Mouse (Mus musculus) right cerebral cortex, adult 2 months (tissue): ENCODE measurements at regions not wholly inside any gene's neighbourhood (a gene's known extent, or its start where the extent isn't known, plus 50 kb on each side); places are given as distances from the start of the nearest gene placed in this dataset.

ENCODE experiments used
- DNase-seq, 2 experiments: peaks; one replicate each; pipeline ENCODE4 v3.0.0; 2021 to 2022; ENCODE audit warnings: low spot score in 2 of 2

DNA sequence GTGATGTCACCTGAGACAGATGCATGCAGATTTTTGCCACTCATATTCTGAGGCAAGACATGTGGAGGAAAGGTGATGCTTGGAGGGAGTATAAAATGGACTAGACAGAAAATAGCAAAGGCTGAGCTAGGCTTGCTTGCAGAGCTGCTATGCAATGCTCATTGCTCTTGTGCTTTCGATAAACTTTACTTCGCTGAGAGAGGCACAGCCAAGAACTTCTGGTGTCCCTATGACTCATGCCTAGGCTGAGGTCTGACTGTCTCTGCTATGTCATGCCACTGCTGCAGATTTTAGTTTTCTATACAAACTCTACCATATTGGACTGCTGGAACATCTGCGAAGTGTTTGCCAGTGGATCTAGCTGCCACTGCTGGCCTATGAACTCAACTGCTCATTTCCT, 687.5 kb upstream of the Pou3f3 start:
- DNase-seq, result no peak

DNA sequence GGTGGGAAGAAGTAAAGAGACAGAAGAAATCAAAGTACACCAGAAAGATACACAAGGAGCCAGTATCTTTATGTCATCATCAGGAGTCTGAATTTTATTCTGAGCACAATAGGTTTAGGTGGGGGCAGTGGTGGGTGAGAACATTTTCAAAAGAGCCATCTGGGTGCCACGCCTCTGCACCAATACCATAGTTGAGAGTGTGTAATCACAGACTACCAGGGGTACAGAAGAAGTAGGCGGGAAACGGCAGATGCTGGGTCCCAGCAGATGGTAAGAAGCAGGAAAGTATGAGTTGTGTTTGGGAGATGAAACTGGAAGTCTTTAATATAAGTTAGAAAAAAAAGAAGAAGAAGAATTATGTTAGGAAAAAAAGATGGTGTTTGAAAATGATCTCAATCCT, 682.7 kb upstream of the Pou3f3 start:
- peak; percentile 85 to 89 for DNase-seq

DNA sequence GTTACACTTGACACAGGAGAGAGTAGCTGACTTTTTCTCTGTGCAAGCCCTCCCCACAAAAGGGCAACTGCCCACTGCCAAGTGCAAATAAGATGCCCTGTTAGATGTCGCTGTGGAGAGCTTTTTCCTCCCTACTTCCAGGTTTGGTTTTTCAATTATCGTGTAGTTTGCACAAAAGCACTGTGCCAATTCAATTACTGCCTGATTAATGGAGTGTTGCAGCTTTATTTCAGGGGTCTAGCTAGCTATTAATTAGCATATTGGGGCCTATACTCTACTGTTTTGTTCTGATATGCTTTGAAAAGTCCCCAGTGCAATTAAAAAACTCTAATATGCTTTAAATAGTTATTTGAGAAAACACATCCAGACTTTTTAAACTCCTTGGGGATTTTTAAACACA, 676.6 kb upstream of the Pou3f3 start:
- no peak for DNase-seq

DNA sequence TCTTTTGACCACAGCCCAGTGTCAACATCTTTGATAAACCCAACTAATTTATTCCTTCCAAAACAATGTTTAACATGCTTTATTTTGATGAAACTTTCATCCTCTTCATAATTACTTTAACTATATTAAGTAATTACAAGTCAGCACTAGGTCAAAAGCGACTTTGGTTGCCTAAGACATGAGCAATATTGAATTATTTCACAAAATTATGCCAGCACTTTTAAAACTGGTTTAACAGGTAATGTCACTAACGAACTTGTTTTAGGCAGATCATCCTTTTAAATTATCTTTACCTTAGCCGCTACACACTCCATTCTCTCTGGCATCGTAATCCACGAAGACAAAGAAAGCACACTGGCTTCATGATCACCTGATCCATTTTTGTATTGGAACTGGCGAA, 669.8 kb upstream of the Pou3f3 start:
- no peak for DNase-seq

DNA sequence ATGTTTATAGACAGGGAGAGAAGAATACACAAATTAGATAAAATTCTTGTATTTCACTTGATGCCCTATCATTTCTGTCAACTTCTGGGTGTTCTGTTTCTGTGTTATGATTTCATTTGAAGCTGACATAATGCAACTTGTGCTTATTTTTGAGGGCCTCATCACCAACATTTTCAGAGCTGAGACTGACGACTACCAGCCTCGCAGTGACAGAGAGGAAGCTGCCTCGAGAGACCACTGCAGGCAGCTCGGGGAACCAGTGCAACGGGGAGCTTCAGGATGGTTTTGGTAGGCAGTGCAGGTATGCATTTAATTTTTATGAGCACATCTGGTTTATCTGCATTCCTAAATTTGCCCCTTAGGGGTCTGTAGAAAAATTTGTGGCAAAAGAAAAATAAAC, 669.1 kb upstream of the Pou3f3 start:
- DNase-seq, result no peak

DNA sequence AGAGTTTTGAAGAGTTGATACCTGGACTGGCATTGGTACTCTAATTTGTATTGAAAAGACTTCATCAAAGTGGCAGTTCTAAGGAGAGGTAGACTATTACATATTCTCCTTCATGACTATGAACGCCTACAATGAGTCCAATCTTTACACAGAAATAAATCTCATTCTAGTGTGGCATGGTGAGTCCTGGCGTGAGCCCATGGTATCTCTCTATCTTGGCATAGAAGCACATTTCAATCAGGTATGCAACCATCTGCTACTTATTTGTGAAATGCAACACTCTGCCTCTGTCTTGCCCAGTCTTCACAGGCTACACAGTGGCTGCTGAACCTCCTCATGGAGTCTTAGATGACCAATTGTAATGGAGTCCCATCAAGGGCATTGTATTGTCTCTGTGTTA, 661.8 kb upstream of the Pou3f3 start:
- DNase-seq, result no peak

DNA sequence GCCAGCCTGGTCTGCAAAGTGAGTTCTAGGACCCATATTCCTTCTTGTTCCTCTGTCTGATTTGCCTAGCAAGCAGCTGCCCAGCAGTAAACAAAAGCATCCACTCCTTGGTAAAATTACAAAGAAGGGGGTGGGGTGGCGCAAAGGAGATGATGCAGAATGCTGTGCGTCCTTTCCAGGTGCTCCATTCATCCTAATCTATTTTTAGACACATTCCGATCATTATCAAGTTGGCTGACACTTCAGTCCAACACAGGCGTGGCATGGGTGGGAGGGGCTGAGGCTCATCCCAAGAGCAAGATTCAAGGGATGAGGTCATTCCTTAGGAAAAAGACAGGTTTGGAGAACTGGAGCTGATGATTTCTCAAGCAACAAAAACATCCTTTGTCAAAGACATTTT, 660.2 kb upstream of the Pou3f3 start:
- no peak for DNase-seq

DNA sequence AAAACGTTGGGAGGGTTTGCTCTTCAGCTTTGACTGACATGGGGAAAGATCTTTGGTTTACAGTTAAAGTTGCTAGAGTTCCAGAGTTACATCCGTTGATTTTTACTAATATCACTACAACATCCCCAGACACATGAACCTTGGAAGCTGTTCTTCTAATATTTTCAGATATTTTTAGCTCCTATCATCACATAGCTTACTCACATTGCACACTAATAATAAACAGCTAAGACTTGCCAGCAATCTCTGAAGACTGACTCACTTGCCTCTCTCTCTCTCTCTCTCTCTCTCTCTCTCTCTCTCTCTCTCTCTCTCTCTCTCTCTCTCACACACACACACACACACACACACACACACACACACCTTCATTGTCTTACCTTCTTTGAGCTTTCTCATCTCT, 654.0 kb upstream of the Pou3f3 start:
- DNase-seq, result no peak

DNA sequence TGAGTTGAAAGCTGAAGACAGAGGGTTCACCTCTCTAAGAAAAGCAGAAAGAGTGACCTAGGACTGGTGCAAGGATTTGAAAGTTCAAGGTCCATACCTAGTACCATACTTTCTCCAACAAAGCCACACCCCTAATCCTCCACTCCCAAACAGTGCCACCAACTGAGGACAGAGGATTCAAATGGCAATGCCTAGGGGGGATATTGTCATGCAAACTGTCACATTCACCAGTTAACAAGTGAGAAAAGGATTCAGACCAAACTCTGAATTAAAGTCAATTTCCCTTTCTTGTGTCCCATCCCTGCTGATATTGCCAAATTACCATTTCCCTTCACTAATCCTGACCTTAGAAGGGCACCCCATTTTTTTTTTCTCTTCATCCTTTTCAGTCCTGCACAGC, 637.1 kb upstream of the Pou3f3 start:
- no peak for DNase-seq

DNA sequence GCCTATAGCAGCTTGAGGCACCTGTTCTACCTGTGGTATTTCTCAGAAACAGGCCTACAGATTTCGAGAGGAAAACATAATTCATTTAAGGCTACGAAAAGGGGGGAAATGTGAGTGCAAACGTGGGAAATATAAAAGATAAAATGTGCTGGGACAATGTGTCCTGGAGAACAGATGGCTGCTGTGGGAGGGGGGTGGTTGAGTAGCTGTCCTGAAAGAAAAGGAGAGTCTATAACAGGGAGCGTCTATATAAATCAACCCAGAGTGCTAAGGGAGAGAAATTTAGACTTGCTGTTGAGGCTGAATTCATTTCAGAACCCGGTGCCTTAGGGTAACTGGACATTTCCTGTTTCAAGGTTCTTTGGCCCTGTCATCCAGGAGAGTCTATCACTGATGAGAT, 625.5 kb upstream of the Pou3f3 start:
- DNase-seq, result peak; percentile 53 to 56

DNA sequence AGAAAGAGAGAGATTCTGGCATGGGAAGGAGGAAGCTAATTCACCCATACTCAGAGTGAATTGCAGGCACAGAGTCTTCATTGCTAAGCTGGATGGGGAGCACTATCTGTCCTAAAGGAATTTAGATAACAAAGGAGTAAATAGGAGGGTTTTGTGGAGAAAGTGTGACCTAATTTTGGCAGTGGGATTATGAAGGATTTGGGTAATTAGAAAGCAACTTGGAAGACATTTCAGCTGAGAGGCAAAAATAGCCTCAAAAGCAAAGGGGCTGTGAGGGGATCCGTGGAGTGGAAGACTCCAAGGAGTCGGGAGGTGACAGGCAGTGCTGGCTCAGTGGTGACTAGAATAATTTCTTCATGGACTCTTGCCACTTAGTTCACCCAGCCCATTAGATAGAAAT, 599.5 kb upstream of the Pou3f3 start:
- no peak for DNase-seq

DNA sequence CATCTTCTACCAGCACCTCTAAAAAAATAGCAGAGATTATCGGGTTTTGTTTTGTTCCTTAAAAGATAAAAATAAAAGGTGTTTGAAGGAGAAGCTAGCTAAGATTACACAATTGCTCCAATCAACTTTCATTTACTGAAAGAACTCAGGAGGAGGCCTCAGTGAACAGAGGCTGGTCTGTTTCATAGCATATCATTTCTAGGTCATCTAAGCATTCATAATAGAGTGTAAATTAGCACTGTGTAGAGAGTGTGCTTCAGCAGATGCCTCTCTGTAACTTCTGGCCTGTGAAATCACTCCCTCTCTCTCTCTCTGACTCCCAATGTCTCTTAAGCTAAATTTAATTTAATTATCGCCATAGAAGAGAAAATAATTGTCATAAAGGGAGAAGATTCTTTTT, 597.0 kb upstream of the Pou3f3 start:
- DNase-seq, result no peak

DNA sequence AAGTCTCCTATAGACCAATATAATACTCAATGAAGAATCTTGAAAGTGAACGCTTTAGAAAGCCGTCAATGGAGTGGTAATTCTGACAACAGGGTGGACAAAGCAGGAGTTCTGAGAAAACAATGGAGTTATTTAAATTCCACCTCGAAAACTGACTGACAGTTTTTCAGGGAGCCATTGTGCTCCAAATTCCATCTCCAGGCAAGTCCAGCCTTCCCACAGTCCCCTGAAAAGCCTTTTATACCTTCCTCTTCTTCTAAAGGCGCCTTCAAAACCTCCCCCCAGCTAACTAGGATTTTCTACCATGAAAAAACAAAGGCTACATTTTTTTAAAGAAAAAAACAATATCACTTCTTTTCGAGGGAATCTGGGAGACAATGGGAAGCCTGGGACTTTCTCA, 588.0 kb upstream of the Pou3f3 start:
- no peak for DNase-seq

DNA sequence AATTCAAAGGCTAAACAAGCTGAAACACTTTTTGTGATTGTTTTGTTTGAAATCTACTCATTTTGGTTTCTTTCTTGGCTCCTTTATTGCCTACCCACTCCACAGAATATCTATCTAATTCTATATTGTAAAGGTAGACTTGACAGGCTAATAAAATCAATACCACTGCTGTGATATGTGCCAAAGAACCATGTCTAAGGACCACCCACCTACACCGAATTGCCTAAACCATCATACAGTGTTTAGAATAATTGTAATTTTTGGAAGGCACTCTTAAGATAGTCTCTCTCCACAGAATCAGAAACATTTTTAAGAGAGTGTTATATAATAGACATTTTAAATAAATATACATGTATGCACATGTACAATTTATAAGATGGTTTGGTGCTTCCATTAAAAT, 587.6 kb upstream of the Pou3f3 start:
- DNase-seq, result no peak

DNA sequence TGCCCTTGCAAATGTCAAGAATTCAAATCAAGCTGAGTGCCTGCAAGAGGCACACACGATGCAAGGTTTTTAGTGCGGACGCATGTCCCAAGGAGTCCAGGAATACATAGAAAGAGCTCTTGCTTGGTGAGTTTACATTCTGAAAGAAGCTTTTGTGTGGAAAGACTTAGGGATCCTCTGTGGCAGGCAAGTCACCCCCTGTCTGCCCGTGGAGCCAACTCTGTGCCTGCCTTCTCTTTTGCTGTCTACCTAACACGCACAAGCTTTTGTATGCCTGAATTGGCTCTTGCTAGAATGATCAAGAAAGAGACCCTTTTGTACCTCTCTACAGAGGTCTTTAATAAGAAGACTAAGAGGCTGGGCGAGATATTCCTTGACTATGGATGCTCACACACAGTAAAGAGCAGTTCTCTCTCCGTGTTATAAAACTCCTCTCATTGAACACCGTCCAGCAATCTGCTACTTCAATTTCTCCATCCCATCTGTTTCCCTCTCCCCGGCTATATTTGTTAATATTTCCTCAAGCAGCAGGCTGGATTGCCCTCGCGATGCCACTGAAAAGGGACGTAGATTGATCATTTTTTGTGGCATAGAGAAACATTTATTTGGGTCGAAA, 543.3 kb upstream of the Pou3f3 start:
- peak in 1 of 2 experiments; percentile 6 for DNase-seq

DNA sequence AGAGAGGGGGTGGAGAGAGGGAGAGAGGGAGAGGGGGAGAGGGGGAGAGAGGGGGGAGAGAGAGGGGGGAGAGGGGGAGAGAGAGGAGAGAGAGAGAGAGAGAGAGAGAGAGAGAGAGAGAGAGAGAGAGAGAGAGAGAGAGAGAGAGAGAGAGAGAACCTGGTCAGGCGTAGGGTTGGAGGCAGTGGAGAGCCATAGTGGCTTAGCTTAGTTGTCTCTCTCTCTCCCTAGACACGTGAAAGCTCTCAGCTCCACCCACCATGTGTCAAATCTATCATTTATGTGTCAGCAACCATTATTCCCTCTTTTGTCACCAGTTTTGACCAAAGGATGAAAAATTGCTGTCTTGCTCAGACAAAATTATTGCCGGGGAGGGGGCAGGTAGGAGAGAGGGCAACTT, 542.7 kb upstream of the Pou3f3 start:
- no peak for DNase-seq

DNA sequence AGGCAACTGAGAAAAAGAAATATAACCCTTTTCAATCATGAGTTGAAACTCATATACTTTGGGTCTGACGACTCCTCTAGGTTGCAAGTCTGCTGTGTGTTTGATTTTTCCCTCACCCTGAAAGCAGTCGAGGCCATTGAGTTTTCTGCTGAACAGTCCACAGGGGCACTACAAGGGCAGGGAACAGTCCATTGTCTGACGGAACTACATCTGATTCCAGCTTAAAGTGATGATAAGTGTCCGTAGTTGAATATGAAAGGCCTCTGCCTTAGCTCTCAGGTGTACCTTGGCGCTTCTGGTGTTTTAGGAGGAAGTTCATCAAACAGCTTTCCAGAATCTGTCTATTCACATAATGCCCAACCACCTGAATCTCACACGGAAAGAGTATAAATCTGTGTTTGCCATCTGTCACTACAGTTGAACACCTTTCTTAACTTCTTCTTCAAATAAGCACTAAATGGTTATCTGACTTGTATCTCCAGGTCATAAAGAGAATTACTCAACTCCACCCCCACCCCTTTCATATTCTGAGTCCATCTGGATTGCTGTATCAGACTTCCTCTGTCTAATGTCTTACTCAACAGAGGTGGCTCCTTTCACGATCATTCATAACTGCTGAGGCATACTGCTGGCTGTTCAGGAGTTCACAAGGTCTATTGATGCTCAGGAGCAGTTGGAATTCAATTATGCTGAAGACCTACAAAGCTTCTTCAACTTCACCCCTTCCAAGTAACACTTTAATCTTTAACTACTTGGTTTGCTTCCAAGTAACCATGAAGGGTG, 527.6 kb upstream of the Pou3f3 start:
- no peak for DNase-seq

DNA sequence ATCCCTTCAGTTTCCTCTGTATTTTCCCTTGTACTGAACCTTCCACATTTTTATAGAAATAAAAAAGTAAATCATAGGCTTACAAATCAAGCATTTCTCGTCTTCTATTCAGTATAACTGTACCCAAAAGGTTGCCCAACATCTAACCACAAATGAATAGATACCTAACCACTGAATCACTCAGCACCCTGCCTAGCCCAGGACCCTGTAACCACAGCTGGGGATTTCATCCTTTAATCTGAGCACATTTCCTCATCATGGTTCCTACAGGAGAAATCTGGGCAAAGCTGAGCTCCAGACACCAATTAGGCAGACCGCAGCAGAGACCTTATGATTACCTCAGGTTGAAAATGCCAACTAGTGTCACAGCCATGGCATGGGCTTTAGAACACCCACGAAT, 526.1 kb upstream of the Pou3f3 start:
- DNase-seq, result no peak

DNA sequence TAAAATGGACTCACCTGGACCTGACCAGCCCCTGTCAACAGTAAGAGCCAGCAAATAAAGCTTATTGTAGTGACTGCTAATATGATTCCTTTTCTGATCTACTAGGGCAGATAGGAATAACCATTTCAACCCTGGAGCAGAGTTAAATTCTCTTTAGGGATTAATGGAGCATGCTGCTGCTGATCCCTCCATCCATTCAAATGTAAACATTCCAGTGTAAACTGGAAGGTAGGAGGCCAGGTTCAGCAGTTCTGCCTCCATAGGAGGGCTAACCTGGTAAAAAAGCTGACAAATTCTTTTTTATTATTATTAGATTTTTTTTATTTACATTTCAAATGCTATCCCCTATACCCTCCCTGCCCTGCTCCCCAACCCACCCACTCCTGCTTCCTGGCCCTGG, 509.3 kb upstream of the Pou3f3 start:
- DNase-seq, result no peak

DNA sequence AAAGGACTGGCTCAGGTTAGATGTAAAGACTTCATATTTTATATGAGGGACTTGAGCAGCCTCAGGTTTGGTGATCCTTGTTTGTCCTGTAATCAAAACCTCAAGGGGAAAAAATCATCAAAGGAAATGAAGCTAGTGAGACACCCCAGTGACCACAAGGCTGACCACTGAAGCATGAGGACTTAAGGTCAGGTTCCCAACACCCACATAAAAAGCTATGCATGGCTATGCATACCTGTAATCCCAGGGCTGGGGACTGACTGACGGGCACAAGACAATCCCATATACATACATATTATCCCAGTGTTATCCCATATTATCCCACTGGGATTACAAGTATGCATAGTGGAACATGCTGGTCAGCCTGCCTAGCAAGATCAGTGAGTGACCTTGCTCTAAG, 467.5 kb upstream of the Pou3f3 start:
- no peak for DNase-seq

DNA sequence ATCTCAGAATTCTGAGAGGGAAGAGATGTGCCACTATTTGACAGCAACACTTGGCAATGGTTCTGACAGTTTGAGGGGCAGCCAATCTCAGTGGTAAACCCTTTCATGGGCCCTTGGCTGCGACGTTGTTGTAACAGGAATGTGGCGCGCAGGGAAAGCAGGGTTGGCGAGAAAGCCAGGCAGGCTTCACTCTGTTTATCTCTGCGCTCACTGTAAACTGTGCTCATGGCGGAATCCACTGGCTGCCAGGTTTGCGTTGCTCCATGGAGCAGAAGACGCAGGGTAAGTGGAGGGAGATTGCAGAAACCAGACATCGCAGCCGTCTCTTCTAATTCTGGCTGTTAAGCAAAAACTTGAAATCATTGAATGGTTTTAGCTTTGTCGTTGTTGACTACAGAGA, 465.9 kb upstream of the Pou3f3 start:
- DNase-seq, result peak; percentile 38 to 47

DNA sequence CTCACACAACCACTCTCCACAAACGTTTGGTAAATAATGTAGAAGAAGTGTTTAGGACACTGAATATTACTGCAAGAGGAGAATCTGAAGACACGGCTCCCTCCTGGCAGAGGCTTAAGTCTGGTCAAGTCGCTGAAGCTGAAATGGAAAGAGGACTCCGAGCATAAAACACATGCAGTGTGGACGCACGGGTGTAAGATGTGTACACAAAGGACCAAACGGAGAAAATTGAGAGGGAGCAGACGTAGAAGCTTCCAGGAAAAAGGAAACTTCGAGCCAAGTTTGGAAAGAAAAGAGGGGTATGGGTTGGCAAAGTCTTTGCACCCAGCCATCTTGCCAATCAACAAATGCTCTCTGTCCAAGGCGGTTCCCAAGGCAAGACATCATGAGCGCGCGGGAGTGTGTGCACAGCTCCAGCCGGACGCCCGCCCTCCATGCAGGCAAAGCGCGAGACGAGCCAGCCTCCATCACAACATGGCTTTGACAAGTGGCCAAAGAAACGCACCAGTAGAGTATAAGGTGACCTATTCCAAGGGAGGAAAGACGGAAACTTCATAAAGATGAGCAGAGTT, 465.0 kb upstream of the Pou3f3 start:
- peak in 1 of 2 experiments; percentile 44 for DNase-seq

DNA sequence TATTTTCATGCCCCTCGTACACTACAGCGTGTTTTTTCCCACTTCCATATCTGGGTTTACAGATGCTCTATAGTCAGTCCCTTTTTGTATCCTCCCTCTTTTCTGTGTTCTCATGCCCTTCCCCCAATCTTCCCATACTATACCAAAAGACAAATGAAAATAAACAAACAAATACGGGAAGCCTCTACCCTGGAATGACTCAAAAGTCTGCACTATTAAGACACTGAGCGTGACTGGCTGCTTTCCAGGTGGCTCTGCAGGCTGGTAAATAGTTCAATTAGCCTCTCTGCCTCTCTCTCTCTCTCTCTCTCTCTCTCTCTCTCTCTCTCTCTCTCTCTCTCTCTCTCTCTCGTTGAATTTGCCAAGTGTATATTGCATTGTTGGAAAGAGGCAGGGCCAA, 464.5 kb upstream of the Pou3f3 start:
- no peak for DNase-seq
